In the genomic region with DNA sequence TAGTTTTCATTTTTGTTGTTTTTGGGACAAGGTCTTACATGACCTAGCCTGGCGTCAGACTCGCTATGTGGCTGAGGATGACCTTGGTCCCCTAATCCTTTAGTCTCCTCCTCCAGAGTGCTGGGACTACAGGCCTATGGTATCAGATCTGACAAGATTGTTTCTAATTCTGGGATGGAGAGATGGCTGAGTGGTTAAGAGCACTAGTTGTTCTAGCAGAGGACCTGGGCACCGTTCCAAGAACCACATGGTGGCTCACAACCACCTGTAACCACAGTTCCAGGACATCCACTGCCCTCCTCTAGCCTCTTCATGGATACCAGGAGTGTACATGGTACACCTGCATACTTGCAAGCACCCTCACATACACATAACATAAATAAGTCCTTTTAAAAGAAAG, we compare ENCODE assay signal across 15 mouse cellular contexts. TPM values are rescaled to one million over a fixed set of nuclear protein-coding genes. Genes with fewer than 3 reads are reported as not detected.
DNase-seq lines count a peak whose midpoint lies in the region; ATAC-seq and TF ChIP-seq lines count a peak whose summit lies in the region.
"Had no signal": no experiment of that assay in that cellular context is flagged by ENCODE, and none has a peak within 500 bp of the region (broad histone marks: within the 10 kb centered on the region; RNA-seq: fewer than 3 reads in every experiment).

No protein-coding gene starts in this region.

- no peaks in the 10 kb centered on the region for H3K27me3 ChIP-seq in liver, adult 2 months (ENCODE audit: control insufficient read depth, insufficient read depth, low read length)
- H3K27me3 ChIP-seq in liver, embryonic 11.5 days (replicated peaks; ENCODE audit: control insufficient read depth, insufficient read depth, low read length) = no peaks in the 10 kb centered on the region; the same call in 1 of the 2 replicates
- H3K27me3 ChIP-seq in heart, embryonic 13.5 days (replicated peaks) = no peaks in the 10 kb centered on the region
- H3K27me3 ChIP-seq in stomach, embryonic 15.5 days (replicated peaks) = no peaks in the 10 kb centered on the region
- no peaks in the 10 kb centered on the region for H3K27me3 ChIP-seq in hindbrain, postnatal 0 days (ENCODE audit: insufficient read depth, low read length)
- H3K27me3 ChIP-seq: forebrain, embryonic 12.5 days; limb, embryonic 15.5 days; neural tube, embryonic 12.5 days; Patski had no signal

- TF ChIP-seq CTCF in liver, adult 2 months (IDR thresholded peaks at IDR 0.05; ENCODE audit: low read depth, low read length) = no peak
- no peak for TF ChIP-seq CTCF in hindbrain, postnatal 0 days (IDR thresholded peaks at IDR 0.05; ENCODE audit: low read depth)

- no peaks in the 10 kb centered on the region for H3K79me2 ChIP-seq in liver, adult 2 months (ENCODE audit: control insufficient read depth, insufficient read depth, low read length)

- no peaks in the 10 kb centered on the region for H3K4me1 ChIP-seq in liver, adult 2 months (ENCODE audit: control insufficient read depth, insufficient read depth, low read length)
- H3K4me1 ChIP-seq in liver, embryonic 11.5 days (replicated peaks; ENCODE audit: control insufficient read depth, insufficient read depth, low read length) = 0 out of 2 replicates have a peak, but pooled peaks cover 1% of the 10 kb centered on the region
- H3K4me1 ChIP-seq in heart, embryonic 13.5 days = peaks cover 35% of the 10 kb centered on the region
- peaks cover 10% of the 10 kb centered on the region; the same call in 1 of the 2 replicates for H3K4me1 ChIP-seq in stomach, embryonic 15.5 days
- no peaks in the 10 kb centered on the region for H3K4me1 ChIP-seq in hindbrain, postnatal 0 days (ENCODE audit: insufficient read depth, low read length)
- H3K4me1 ChIP-seq: forebrain, embryonic 12.5 days; neural tube, embryonic 12.5 days had no signal

- no peak for TF ChIP-seq POLR2A in liver, adult 2 months (IDR thresholded peaks at IDR 0.05; ENCODE audit: extremely low read depth, insufficient read depth, low read length)

- no peak overlapping the region for H3K4me3 ChIP-seq in liver, adult 2 months (ENCODE audit: insufficient read depth, low read depth, low read length)
- no peak overlapping the region for H3K4me3 ChIP-seq in liver, embryonic 11.5 days (ENCODE audit: low read depth, low read length)
- no peak overlapping the region for H3K4me3 ChIP-seq in heart, embryonic 13.5 days
- no peak overlapping the region for H3K4me3 ChIP-seq in stomach, embryonic 15.5 days (replicated peaks)
- H3K4me3 ChIP-seq in hindbrain, postnatal 0 days (ENCODE audit: low read length) = no peak overlapping the region
- H3K4me3 ChIP-seq: forebrain, embryonic 12.5 days; hindbrain, embryonic 10.5 days; limb, embryonic 15.5 days; neural tube, embryonic 12.5 days had no signal

- no peak overlapping the region for H3K9ac ChIP-seq in liver, adult 2 months (ENCODE audit: low read depth, low read length)
- H3K9ac ChIP-seq in liver, embryonic 11.5 days (ENCODE audit: low read depth, low read length) = no peak overlapping the region
- H3K9ac ChIP-seq in heart, embryonic 13.5 days = no peak overlapping the region
- H3K9ac ChIP-seq in stomach, embryonic 15.5 days = no peak overlapping the region
- no peak overlapping the region for H3K9ac ChIP-seq in hindbrain, postnatal 0 days (replicated peaks; ENCODE audit: low read length)
- H3K9ac ChIP-seq: forebrain, embryonic 12.5 days; limb, embryonic 15.5 days; neural tube, embryonic 12.5 days had no signal

- 78% methylated on average over 3 of the region's 3 CpGs for WGBS in liver, adult 2 months
- 94% methylated on average over 3 of the region's 3 CpGs for WGBS in liver, embryonic 11.5 days
- 46% methylated on average over 3 of the region's 3 CpGs for WGBS in heart, embryonic 13.5 days
- WGBS in stomach, embryonic 15.5 days = 68% methylated on average over 3 of the region's 3 CpGs
- WGBS in hindbrain, postnatal 0 days = 88% methylated on average over 3 of the region's 3 CpGs

- no peak overlapping the region for H3K27ac ChIP-seq in liver, adult 2 months (replicated peaks; ENCODE audit: insufficient read depth, low read depth, low read length)
- H3K27ac ChIP-seq in liver, embryonic 11.5 days (ENCODE audit: low read depth, low read length) = no peak overlapping the region
- peak overlapping the region; percentile 55 for H3K27ac ChIP-seq in heart, embryonic 13.5 days (replicated peaks)
- H3K27ac ChIP-seq in stomach, embryonic 15.5 days = no peak overlapping the region
- H3K27ac ChIP-seq in hindbrain, postnatal 0 days = no peak overlapping the region
- H3K27ac ChIP-seq: forebrain, embryonic 12.5 days; hindbrain, embryonic 10.5 days; limb, embryonic 15.5 days; neural tube, embryonic 12.5 days had no signal

- no peaks in the 10 kb centered on the region for H3K36me3 ChIP-seq in liver, adult 2 months (ENCODE audit: control insufficient read depth, insufficient read depth, low read length)
- H3K36me3 ChIP-seq in liver, embryonic 11.5 days (ENCODE audit: control insufficient read depth, insufficient read depth, low read length) = no peaks in the 10 kb centered on the region
- H3K36me3 ChIP-seq in heart, embryonic 13.5 days = no peaks in the 10 kb centered on the region
- no peaks in the 10 kb centered on the region for H3K36me3 ChIP-seq in stomach, embryonic 15.5 days
- no peaks in the 10 kb centered on the region for H3K36me3 ChIP-seq in hindbrain, postnatal 0 days (ENCODE audit: insufficient read depth, low read length)
- H3K36me3 ChIP-seq: forebrain, embryonic 12.5 days; hindbrain, embryonic 10.5 days; limb, embryonic 15.5 days; neural tube, embryonic 12.5 days had no signal

- DNase-seq in adrenal gland, adult (ENCODE audit: inconsistent age in 2 of 2, low spot score in 1 of 2) = peak; percentile 56 to 80
- no peak for DNase-seq in adrenal gland, postnatal 4 days (ENCODE audit: low spot score in 2 of 2)
- peak; percentile 33 for DNase-seq in liver, adult 2 months (ENCODE audit: extremely low read depth, low read depth, low spot score)
- DNase-seq in liver, embryonic 11.5 days (ENCODE audit: low spot score) = no peak
- no peak for DNase-seq in hindbrain, postnatal 0 days (ENCODE audit: low spot score)
- no peak for DNase-seq in right cerebral cortex, postnatal 25 days
- DNase-seq: spleen, adult 18-20 months; thymus, postnatal 36 days had no signal

- ATAC-seq in liver, embryonic 11.5 days (replicated peaks; ENCODE audit: low FRiP score) = no peak
- ATAC-seq in heart, embryonic 13.5 days (ENCODE audit: extremely low read depth, insufficient number of reproducible peaks, low FRiP score, low TSS enrichment) = no peak
- ATAC-seq in stomach, embryonic 15.5 days (ENCODE audit: insufficient read depth, low FRiP score, low read depth) = 0 out of 2 replicates have a peak, but pooled peaks have one; percentile 21
- no peak for ATAC-seq in hindbrain, postnatal 0 days
- ATAC-seq: Patski had no signal

- no peak overlapping the region for H3K4me2 ChIP-seq in liver, embryonic 11.5 days
- H3K4me2 ChIP-seq in heart, embryonic 13.5 days = no peak overlapping the region
- no peak overlapping the region for H3K4me2 ChIP-seq in stomach, embryonic 15.5 days
- no peak overlapping the region for H3K4me2 ChIP-seq in hindbrain, postnatal 0 days (ENCODE audit: low read depth, low read length)
- H3K4me2 ChIP-seq: forebrain, embryonic 12.5 days; limb, embryonic 15.5 days; neural tube, embryonic 12.5 days had no signal

- no peaks in the 10 kb centered on the region for H3K9me3 ChIP-seq in liver, embryonic 11.5 days (ENCODE audit: control insufficient read depth, low read length)
- H3K9me3 ChIP-seq in heart, embryonic 13.5 days = no peaks in the 10 kb centered on the region
- H3K9me3 ChIP-seq in stomach, embryonic 15.5 days = no peaks in the 10 kb centered on the region
- no peaks in the 10 kb centered on the region for H3K9me3 ChIP-seq in hindbrain, postnatal 0 days (ENCODE audit: low read length)
- H3K9me3 ChIP-seq: forebrain, embryonic 12.5 days; hindbrain, embryonic 10.5 days; limb, embryonic 15.5 days; neural tube, embryonic 12.5 days had no signal

RNA-seq across cellular contexts. Expression of gene Blm, which starts 21.2 kb away (rescaled TPM):
- 10 to 100 TPM; 13.9 to 18.0 TPM for total RNA-seq in adrenal gland, postnatal 4 days (2021)
- 5.9 and 6.9 TPM in 2 replicates for total RNA-seq in liver, adult 2 months (2014; rRNA removed)
- polyA plus RNA-seq in liver, adult 2 months (2012; rRNA removed) = 0.43 and 0.88 TPM in 2 replicates
- polyA plus RNA-seq in liver, embryonic 11.5 days (2014; fragmentation: Nextera tagmentation; extraction: Ambion mirVana) = 54.8 and 58.3 TPM in 2 replicates
- 16.4 and 17.1 TPM in 2 replicates for polyA plus RNA-seq in heart, embryonic 13.5 days (2015; fragmentation: Nextera tagmentation; extraction: Ambion mirVana)
- polyA plus RNA-seq in stomach, embryonic 15.5 days (2015; fragmentation: Nextera tagmentation; extraction: Ambion mirVana) = 18.5 and 21.6 TPM in 2 replicates
- total RNA-seq in hindbrain, postnatal 0 days (2014; rRNA removed) = 4.3 and 7.5 TPM in 2 replicates
- polyA plus RNA-seq in hindbrain, postnatal 0 days (2015; fragmentation: Nextera tagmentation; extraction: Ambion mirVana) = 7.1 and 7.2 TPM in 2 replicates

Comparison
In these comparisons a context has a peak if more than half of its experiments do, and no peak if none do; other contexts are left out.
1. DNase-seq: peak in adrenal gland, adult (2 of 2) and liver, adult 2 months (single experiment); none in adrenal gland, postnatal 4 days (0 of 2), liver, embryonic 11.5 days (single experiment), hindbrain, postnatal 0 days (single experiment) and right cerebral cortex, postnatal 25 days (single experiment).